Mouse (Mus musculus): Measurements from ENCODE around the gene Abraxas2. TPM values are rescaled to one million over a fixed set of nuclear protein-coding genes. Genes with fewer than 3 reads are reported as not detected.

Gene Abraxas2
- 36.2 and 38.4 TPM in 2 replicates for polyA plus RNA-seq (2015; fragmentation: Nextera tagmentation; extraction: Ambion mirVana)

DNA sequence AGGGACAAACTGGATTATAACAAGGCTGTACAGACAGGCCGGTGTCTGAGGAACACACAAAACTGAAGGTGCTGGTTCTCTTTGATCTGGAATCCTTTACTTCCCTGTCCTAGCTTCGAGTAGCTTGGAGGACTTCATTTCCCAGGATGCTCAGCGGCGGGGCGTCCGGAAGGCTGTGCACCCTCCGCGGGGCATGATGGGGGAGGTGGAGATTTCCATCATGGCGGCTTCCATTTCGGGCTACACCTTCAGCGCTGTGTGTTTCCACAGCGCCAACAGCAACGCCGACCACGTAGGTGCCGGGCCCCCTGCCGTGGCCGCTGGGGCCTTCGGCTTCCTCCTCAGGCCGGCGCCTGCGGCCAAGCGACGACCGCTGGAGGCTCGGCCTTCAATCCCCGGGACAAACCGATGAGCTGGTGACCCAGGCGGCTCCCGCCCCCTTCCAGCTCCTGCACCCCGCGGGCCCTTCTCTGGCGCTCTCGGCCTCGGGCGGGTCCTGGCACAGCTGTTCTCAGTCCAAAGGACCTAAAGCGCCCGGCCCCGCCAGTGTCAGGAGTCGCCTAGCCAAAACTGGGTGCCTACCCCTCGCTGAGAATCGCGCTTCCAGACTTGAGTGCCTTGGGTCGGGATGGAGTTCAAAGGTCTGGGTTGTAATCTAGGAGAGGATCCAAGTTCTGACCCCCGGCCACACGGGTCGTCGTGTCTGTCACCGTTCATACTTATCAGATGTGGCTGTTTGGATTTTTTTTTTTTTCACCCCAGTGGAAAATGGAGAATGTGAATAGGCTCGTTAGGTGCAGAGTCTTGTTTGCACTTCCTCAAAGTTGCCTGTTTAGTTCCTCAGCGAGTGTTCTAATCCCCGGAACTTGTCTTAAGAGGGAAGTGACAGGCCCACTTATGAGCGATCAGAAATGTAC is at the start of gene Abraxas2:
Abraxas2 (plus strand) TSS at position 184 of the 917 bp plus-strand sequence.
- Histone ChIP-seq H3K36me3 (no peaks in the 10 kb centered on the region), H3K9me3 (no peaks in the 10 kb centered on the region), H3K9ac (peak within 1 kb of the TSS; percentile 87), H3K4me2 (peak within 1 kb of the TSS; percentile 79), H3K4me1 (replicated peaks) (peaks cover 24% of the 10 kb centered on the region), H3K27me3 (no peaks in the 10 kb centered on the region), H3K27ac (replicated peaks) (peak within 1 kb of the TSS; percentile 80), H3K4me3 (peak within 1 kb of the TSS; percentile 74)
- peak; percentile 96 for ATAC-seq (ENCODE audit: low FRiP score, low read depth)
- WGBS, result under 1% methylated on average over 53 of the region's 53 CpGs

DNA sequence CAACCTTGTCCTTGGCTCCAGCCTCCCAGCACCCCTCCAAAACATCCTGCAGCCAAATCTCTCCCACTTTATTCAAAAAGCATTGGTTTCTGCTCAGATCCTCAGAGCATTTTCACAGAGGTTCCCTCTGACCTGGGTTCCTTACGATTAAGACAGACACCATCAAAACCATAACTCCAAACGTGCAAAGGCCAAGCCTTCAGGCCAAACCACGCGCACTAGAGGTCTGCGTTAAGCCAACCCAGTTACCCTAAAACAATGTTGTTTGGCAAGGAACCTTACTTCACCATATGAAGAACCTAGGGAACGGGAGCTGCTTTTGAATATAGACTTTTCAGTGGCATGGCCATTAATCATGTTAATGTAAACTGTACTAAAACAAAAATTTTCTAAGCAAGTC is 49.3 kb upstream of the Abraxas2 start:
- H3K27ac ChIP-seq (replicated peaks), result peak overlapping the region; percentile 72
- peak overlapping the region; percentile 32 for H3K4me2 ChIP-seq
- no peaks in the 10 kb centered on the region for H3K9me3 ChIP-seq
- 19% methylated on average over 6 of the region's 6 CpGs for WGBS
- peaks cover 87% of the 10 kb centered on the region for H3K4me1 ChIP-seq (replicated peaks)
- no peak for ATAC-seq (ENCODE audit: low FRiP score, low read depth)
- no peaks in the 10 kb centered on the region for H3K36me3 ChIP-seq
- H3K4me3 ChIP-seq, result no peak overlapping the region
- H3K27me3 ChIP-seq, result no peaks in the 10 kb centered on the region
- H3K9ac ChIP-seq, result 0 out of 2 replicates have a peak overlapping the region, but pooled peaks have one; percentile 12

DNA sequence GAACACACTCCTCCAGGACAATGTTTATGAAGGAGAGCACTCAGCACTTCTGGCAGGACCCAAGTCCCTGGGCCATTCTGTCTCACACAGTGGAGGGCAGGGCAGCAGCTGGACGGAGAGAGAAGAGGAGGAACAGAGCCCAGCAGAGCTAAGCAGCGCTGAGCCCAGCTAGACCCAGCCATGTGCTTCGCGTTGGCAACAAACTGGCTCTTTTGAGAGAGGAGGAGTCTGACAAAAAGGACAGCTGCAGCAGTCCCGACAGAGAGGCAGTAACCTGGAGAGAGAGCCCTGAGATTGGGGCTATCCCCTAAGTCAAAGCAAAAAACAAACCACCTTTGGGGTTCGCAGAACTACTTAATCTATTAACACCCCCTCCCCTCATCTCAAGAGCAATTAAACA is 48.7 kb upstream of the Abraxas2 start:
- no peak overlapping the region for H3K9ac ChIP-seq
- no peaks in the 10 kb centered on the region for H3K9me3 ChIP-seq
- H3K36me3 ChIP-seq, result no peaks in the 10 kb centered on the region
- peak overlapping the region; percentile 72 for H3K27ac ChIP-seq (replicated peaks)
- H3K27me3 ChIP-seq, result no peaks in the 10 kb centered on the region
- H3K4me2 ChIP-seq, result peak overlapping the region; percentile 93
- whole genome bisulfite sequencing, result 12% methylated on average over 6 of the region's 6 CpGs
- H3K4me3 ChIP-seq, result no peak overlapping the region
- ATAC-seq (ENCODE audit: low FRiP score, low read depth), result no peak
- H3K4me1 ChIP-seq (replicated peaks), result peaks cover 82% of the 10 kb centered on the region

- peak; percentile 39; the same call in 1 of the 2 replicates for ATAC-seq (ENCODE audit: low FRiP score, low read depth)
- no peak overlapping the region for H3K4me3 ChIP-seq
Measured at GRCm38 (mm10) chr7:132810879-132811278, 48.1 kb upstream of the Abraxas2 start.

DNA sequence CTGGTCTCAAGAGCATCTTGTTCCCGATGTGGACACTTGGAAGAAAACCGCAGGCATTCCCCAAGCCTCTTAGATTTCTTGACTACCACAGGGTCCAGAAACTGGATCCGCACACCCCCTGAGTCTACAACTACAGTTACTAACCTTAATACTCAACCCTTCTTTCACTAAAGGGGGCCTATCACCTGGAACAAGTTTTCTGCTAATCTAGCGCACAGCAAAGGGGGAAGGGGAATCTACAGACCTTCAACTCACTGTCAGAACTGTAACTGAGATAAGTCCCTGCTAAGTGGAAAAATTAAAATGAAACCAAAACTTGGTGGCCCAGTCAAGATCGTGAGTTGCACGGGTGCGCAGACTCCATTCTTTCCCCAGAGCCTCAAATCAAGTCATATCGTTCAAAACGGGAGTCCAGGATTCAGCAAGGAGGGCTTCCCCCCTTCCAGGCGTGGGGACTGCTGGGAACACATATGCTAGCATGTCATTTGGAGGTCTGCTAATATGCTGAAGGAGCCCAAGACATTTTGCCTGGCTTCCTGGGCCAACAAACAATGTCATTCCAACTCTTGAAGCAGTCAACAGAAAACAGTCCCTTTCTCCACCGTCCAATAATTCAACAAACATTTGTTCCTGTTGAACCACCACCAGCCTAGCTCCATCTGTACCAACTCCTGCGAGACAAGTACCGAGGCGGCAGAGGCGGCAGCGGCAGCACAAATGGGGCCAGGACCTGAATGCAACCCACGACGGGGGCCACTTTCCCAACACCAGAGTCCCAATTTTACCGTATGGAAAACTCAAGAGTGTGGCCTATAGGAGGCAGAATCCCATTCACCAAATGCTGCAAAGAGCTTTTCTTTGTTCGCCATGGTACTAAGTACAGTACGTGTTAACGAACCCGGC is 47.1 kb upstream of the Abraxas2 start:
- no peaks in the 10 kb centered on the region for H3K9me3 ChIP-seq
- H3K27ac ChIP-seq (replicated peaks), result peak overlapping the region; percentile 89
- H3K36me3 ChIP-seq, result no peaks in the 10 kb centered on the region
- peaks cover 66% of the 10 kb centered on the region for H3K4me1 ChIP-seq (replicated peaks)
- peak overlapping the region; percentile 67 for H3K9ac ChIP-seq
- no peaks in the 10 kb centered on the region for H3K27me3 ChIP-seq
- H3K4me3 ChIP-seq, result peak overlapping the region; percentile 63
- ATAC-seq (ENCODE audit: low FRiP score, low read depth), result no peak
- WGBS, result 8% methylated on average over 23 of the region's 23 CpGs
- H3K4me2 ChIP-seq, result peak overlapping the region; percentile 93

More at GRCm38 (mm10) chr7:132810879-132811278, 48.1 kb upstream of the Abraxas2 start:
- Histone ChIP-seq H3K27ac (replicated peaks) (peak overlapping the region; percentile 72), H3K9me3 (no peaks in the 10 kb centered on the region), H3K4me2 (peak overlapping the region; percentile 93), H3K4me1 (replicated peaks) (peaks cover 77% of the 10 kb centered on the region), H3K9ac (no peak overlapping the region), H3K27me3 (no peaks in the 10 kb centered on the region), H3K36me3 (no peaks in the 10 kb centered on the region)
- WGBS, result 63% methylated on average over 1 of the region's 1 CpGs

DNA sequence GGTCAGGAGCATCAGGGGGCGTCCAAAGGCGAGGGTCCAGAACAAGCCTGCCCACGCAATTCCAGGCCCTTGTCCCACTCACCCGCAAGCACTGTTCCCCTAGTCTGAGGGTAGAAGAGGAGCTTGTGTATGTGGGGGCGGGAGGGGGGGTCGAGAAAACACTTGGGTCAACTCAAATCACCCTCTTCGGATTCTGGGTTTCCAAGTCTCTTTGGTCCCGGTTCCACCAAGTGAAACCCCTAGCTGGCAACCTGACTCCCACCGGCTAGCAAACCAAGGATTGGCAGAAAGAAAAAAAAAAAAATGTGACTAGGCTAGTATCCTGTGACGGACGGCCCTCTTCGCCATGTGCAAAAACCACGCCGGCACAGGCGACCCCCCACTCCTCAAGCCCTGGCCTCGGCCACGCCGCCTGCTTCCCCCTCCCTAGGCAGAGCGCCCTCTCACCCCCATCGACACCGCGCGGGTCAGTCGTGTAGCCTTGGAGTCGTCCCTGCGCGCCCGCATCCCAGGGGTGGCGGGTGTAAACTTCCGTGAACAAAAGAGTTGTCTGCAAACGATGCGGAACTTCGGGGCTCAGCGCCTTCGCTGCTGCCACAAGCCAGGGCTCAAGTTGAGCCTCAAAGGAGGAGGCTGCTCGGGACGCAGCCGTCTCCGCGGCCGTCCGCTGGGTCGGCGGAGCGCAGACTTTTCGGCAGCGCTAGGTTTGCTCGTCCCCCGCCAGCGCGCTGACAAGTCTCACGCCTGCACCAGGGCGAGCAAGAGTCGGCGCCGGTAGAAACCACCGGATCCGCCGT is 46.2 kb upstream of the Abraxas2 start:
- under 1% methylated on average over 59 of the region's 59 CpGs for WGBS
- Histone ChIP-seq H3K4me2 (peak overlapping the region; percentile 93), H3K27me3 (no peaks in the 10 kb centered on the region), H3K9ac (peak overlapping the region; percentile 67), H3K36me3 (no peaks in the 10 kb centered on the region), H3K27ac (replicated peaks) (peak overlapping the region; percentile 89), H3K4me1 (replicated peaks) (peaks cover 58% of the 10 kb centered on the region), H3K4me3 (peak overlapping the region; percentile 63), H3K9me3 (no peaks in the 10 kb centered on the region)
- ATAC-seq (ENCODE audit: low FRiP score, low read depth), result peak; percentile 24

- H3K4me1 ChIP-seq (replicated peaks), result peaks cover 50% of the 10 kb centered on the region
Measured at GRCm38 (mm10) chr7:132813416-132814088, 45.5 kb upstream of the Abraxas2 start, which contains the start of gene Fam53b. TSS of gene Fam53b (minus strand) at chr7:132813886.

DNA sequence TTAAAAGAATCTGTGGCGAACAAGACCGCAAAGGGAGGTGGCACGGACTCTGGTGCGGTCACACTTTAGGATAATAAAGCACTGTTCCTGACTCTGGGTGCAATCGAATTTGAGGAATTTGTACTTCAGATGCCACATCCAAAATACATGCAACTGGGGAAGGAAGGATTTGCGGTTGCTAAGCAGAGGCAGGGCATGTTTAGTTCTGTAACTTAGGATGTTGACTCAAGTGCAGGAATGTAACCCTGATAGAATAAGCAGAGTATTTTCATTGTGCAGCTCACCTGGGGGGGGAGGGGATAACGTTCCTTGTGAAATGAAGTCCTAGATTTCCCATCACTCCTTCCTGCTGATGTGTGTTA is 45.0 kb upstream of the Abraxas2 start:
- peaks cover 45% of the 10 kb centered on the region for H3K4me1 ChIP-seq (replicated peaks)
- no peaks in the 10 kb centered on the region for H3K27me3 ChIP-seq
- ATAC-seq (ENCODE audit: low FRiP score, low read depth), result no peak
- peak overlapping the region; percentile 93 for H3K4me2 ChIP-seq
- peak overlapping the region; percentile 63 for H3K4me3 ChIP-seq
- no peaks in the 10 kb centered on the region for H3K9me3 ChIP-seq
- peak overlapping the region; percentile 67 for H3K9ac ChIP-seq
- under 1% methylated on average over 7 of the region's 7 CpGs for WGBS
- no peaks in the 10 kb centered on the region for H3K36me3 ChIP-seq
- peak overlapping the region; percentile 89 for H3K27ac ChIP-seq (replicated peaks)

More at GRCm38 (mm10) chr7:132813416-132814088, 45.5 kb upstream of the Abraxas2 start, which contains the start of gene Fam53b:
- Histone ChIP-seq H3K9me3 (no peaks in the 10 kb centered on the region), H3K36me3 (no peaks in the 10 kb centered on the region), H3K9ac (peak within 1 kb of the TSS; percentile 67), H3K4me3 (peak within 1 kb of the TSS; percentile 63), H3K27ac (replicated peaks) (peak within 1 kb of the TSS; percentile 89), H3K4me2 (peak within 1 kb of the TSS; percentile 93), H3K27me3 (no peaks in the 10 kb centered on the region)
- ATAC-seq (ENCODE audit: low FRiP score, low read depth), result peak; percentile 59
- under 1% methylated on average over 81 of the region's 85 CpGs for WGBS

- Histone ChIP-seq H3K27me3 (no peaks in the 10 kb centered on the region), H3K9ac (no peak overlapping the region), H3K4me1 (replicated peaks) (peaks cover 35% of the 10 kb centered on the region), H3K4me3 (no peak overlapping the region), H3K9me3 (no peaks in the 10 kb centered on the region), H3K36me3 (no peaks in the 10 kb centered on the region), H3K4me2 (no peak overlapping the region), H3K27ac (replicated peaks) (no peak overlapping the region)
- ATAC-seq (ENCODE audit: low FRiP score, low read depth), result no peak
- 81% methylated on average over 5 of the region's 5 CpGs for WGBS
Measured at GRCm38 (mm10) chr7:132815081-132815480, 43.9 kb upstream of the Abraxas2 start.

DNA sequence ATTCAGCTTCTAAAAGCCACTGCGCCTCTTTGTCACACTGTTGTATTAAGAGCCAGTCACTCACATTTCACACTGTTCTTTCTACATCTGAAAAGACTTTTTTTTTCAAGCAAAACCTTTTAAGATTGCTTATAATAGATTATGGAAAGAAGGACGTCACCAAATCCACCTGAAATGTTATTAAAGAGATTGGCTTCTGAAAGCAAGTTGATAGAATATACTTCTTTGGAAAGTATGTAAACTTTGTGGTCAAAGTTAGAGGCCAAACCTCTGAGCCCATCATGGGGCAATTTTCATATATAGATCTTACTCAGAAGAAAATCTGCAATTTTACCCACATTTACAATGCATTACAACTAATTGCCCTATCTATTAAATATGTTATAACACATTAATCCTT is 42.5 kb upstream of the Abraxas2 start:
- no peak overlapping the region for H3K27ac ChIP-seq (replicated peaks)

More for the DNA sequence above, 42.5 kb upstream of the Abraxas2 start:
- WGBS, result 47% methylated on average over 2 of the region's 2 CpGs
- no peak for ATAC-seq (ENCODE audit: low FRiP score, low read depth)
- Histone ChIP-seq H3K4me3 (no peak overlapping the region), H3K4me1 (replicated peaks) (peaks cover 21% of the 10 kb centered on the region), H3K4me2 (no peak overlapping the region), H3K9ac (no peak overlapping the region), H3K36me3 (no peaks in the 10 kb centered on the region), H3K27me3 (no peaks in the 10 kb centered on the region), H3K9me3 (no peaks in the 10 kb centered on the region)
